Mouse (Mus musculus): ENCODE data around the gene Kmt2d.
"Not testable (repeated sequence)": the region's sequence is repeated elsewhere in the genome, so short reads cannot be mapped to it uniquely, and the experiment has no call there.

Gene Kmt2d

DNA sequence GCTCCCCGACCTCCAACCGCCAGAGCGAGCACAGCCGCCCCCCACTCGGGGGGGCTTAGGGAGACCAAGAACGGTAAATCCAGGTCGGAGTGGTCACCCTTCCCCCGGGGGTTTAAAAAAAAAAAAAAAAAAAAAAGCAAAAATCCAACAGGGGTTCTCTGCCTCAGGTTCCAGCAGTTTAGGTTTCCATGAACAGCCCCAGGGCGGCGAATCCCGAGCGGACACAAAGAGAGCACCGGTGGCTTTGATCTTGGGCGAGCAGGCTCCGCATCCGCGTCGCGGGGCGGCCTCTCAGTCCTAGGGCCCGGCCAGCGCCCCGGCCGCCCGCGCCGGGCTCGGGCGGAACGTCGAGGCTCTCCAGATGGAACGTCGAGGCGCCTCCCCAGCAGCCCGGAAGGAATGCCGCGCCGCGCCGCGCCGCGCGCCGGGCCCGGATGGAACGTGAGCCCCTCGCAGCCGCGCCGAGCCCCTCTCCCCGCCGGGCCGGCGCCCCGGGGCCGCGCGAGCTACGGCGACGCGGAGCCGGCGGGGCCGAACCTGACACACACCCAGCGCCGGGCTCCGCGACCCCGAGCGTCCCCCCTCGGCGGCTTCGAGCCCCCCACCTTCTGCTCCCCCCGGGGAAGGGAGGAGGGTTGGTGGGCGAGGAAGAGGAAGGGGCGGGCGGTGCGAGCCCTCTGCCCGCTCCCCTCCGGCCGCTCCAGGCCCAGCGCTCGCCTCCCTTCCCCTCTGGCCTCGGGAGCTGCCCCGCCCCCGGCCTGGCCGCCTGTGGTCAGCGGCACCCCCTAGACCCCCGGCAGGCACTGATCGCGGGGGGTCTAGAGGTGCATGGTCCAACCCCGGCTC lies at the start of gene Kmt2d:
Kmt2d (minus strand) TSS at position 135 of the 846 bp plus-strand sequence.
- DNase-seq, result no peak

DNA sequence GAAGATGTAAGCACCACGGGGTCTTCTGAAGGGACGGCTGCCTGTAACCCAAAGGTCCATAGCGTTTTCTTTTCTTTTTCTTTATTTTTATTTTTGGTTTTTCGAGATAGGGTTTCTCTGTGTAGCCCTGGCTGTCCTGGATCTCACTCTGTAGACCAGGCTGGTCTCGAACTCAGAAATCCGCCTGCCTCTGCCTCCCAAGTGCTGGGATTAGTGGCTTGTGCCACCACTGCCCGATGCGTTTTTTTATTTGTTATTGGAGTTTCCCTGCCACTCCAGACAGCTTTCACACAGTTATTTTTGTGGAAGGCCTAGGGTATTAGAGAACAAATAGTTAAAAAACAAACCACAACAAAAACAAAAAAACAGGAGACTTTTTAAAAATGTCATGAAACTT lies 47.5 kb upstream of the Kmt2d start:
- DNase-seq, result not testable (repeated sequence)

DNA sequence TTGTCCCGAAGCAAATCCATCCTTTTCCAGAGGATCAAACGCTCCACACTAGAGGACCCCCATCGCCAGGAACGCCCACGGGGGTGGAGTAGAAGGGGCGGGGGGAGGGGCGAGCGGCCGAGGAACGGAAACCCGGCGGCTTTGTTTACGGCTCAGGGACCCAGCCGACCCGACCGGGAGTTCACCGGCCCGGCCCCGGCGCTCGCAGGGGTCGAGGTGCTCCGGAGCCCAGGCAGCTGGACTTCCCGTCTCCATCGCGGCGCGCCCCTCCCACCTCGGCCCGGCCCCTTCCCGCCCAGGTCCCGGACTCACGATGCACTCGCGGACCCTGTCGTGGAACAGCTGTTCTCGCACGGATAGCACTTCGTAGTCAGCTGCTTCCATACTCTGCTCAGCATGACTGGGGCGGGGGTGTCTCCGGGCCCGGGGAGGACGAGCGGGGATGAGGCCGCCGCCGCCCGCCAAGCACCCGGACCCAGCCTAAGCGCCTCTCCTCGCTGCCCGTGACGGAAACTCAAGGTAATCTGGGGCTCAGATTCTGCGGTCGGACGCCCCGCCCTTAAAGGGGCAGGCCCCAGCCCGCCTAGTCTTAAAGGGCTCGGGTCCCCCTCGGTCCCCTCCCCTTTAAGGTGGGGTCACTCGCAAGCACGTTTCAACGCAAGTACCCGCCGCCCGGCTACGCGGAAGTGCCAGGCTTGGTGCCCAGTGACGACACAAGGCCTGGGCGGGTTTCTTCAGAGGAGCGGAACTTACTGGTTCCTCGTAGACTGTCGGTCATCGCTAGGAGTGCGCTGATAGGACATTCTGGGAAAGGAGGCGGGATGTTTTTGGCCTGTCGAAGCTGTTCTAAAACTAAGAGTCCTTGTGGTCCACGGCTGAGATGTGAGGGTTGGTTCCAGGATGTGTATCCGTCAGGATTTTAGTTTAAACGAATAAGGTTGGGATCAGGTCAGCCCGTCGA lies 46.8 kb upstream of the Kmt2d start, which contains the start of gene Lmbr1l:
Lmbr1l (minus strand) TSS at position 694 of the 961 bp plus-strand sequence.
- DNase-seq, result peak; percentile 100

DNA sequence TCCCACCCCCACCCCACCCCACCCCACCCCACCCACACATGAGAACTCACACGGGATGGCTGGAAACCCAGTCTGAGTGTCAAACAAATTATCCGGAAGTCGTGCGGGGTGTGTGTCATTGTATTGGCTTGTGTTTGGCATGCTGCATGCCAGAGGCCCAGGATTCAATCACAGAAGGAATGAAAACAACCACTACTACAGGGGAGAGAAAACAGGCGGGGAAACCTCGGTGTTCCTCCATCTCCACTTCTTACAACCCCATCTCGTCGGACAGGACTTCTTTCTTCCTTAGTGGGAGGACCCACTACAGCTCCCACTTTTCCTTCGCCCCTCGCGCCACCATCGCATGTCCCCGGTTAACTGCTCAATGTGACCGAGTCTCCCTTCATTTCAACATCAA lies 46.1 kb upstream of the Kmt2d start:
- peak; percentile 34 for DNase-seq

DNA sequence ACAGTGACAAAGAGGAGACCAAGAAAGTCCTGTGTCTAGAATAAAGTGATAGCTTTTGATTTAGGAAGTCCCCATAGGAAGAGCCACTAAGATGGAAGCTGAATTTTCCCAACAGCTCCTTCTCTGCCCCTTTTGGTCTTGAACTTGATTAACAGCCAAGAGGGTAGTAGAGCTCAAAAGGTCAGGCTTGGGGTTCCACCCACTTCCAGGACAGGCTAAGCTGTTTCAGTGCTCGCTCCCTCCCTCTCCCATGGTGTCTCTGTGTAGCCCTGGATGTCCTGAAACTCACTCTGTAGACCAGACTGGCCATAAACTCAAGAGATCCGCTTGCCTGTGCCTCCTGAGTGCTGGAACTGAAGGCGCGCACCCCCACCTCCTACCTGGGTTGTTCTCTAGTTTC lies 45.0 kb upstream of the Kmt2d start:
- DNase-seq, result peak; percentile 44

DNA sequence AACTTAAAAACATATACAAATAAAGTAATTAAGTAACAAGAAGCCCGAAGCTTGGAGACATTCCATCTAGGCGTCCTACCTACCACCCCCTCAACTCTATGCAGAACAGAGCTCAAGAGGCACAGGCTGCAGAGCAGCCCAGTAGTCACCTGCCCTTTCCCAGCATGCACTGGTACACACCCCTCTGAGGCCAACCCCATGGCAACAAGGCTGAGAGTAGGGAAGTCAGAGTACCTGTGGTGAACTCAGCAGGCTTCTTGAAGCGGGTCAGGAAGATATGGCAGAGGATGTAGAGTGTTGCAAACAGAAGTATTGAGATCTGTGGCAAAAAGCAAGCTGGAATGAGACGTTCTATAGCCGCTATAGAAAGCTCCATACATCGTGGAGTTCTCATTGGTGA lies 43.9 kb upstream of the Kmt2d start:
- DNase-seq, result no peak

DNA sequence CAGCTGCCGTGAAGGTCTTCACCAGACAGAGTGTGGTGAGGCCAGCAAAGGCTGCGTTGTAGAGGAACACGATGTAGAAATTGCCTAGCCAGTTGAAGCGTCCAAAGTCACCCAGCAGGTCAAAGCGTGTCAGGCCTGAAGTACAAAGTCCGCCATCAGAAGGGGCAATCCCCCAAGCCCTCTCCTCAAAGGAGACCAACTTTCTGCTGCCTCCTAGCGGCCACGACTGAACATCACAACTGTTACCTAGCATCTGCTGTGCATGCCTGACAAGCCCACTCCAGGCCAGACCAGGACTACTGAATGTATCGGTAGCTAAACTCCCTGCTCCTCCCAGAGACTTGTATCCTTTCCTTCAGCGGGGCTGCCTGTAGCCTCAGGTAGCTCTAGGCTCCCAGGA lies 33.7 kb upstream of the Kmt2d start:
- no peak for DNase-seq

DNA sequence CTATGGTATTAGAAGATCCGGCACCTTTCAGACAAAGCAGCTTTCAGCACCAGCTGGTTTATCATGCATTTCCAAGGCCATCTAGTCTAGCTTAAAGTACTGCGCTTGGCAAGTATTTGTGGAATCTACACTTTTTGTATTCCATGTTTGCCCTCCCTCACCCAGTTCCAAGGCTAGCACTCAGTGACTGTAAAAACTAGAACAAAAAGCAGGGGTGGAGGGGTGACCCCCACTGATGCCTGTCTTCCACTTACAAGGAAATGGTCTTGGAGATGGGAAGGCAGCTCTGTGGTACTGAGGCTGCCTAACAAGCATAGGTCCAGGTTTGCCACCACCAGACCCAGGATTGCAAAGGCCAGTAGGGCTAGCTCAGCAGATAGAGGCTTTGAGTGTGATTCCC lies 31.6 kb upstream of the Kmt2d start:
- no peak for DNase-seq

DNA sequence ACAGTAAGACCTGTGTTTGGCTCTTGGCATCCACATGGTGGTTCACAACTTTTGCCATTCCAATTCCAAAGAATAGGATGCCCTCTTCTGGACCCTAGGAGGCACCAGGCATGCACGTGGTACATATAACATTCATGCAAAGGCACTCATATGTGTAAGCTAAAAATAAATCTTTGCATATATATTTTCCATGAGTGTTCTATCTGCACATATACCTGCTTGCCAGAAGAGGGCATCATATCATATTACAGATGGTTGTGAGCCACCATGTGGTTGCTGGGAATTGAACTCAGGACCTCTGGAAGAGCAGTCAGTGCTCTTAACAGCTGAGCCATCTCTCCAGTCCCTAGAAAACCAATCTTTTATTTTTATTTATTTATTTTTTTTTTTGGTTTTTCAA lies 30.5 kb upstream of the Kmt2d start:
- no peak for DNase-seq

DNA sequence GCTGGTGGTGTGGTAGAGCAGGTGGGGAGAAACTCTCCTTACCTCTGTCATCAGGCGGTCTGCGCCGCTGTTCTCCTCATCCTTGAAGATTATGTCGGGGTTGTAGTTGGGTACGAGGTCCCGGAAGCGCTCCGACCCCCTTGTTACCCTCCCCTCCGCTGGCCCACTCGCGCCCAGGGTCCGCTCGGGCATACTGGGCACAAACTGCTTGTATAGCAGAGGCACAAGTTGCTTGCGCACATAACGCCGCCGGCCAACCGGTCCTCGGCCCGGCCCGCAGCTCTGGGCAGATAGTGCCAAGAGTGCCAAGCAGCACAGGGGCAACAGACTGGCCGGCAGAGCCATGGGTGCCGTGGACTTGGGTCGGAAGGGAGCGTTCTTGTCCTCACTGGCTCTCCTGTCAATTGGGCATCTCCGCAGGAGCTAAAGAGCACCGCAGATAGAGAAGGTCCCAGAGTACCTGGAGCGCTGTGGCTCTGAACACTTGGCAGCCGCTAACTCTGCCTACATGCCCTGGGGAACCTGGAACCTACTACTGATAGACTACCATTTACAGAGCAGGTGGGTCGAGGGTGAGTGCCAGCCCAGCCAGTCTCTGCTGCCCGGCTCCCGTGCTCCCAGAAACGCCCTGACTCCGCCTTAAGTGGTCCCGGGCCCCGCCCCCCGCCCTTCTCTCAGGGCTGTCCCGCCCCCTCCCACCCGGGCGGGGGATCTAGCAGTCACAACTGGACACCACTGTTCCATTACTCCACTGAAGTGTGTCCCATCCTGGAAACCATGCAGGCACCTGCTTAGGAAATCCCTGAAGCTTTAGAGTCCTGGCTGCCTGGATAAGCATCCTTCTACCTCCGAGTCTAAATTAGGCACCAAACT lies 27.2 kb upstream of the Kmt2d start, which contains the start of gene Dhh:
Dhh (minus strand) TSS at position 613 of the 873 bp plus-strand sequence.
- DNase-seq, result no peak

DNA sequence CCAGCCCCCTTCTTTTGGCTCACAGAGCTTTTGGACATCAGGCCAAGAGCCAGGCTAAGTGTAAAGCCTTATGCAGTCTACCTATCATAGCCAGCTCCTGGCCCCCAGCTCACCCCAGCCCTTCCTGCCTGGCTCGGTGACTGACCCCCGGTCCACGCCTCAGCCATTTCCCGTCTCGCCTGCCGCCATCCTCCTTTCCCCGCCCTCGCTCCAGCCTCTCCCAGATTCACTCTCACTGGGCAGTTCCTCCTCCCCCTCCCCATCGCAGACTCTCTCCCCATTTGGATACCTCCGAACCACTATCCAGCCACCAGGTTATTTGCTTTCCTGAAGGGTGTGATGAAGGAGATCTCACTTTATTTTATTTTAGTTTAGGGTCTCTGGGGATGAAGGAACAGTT lies 26.5 kb upstream of the Kmt2d start:
- no peak for DNase-seq

DNA sequence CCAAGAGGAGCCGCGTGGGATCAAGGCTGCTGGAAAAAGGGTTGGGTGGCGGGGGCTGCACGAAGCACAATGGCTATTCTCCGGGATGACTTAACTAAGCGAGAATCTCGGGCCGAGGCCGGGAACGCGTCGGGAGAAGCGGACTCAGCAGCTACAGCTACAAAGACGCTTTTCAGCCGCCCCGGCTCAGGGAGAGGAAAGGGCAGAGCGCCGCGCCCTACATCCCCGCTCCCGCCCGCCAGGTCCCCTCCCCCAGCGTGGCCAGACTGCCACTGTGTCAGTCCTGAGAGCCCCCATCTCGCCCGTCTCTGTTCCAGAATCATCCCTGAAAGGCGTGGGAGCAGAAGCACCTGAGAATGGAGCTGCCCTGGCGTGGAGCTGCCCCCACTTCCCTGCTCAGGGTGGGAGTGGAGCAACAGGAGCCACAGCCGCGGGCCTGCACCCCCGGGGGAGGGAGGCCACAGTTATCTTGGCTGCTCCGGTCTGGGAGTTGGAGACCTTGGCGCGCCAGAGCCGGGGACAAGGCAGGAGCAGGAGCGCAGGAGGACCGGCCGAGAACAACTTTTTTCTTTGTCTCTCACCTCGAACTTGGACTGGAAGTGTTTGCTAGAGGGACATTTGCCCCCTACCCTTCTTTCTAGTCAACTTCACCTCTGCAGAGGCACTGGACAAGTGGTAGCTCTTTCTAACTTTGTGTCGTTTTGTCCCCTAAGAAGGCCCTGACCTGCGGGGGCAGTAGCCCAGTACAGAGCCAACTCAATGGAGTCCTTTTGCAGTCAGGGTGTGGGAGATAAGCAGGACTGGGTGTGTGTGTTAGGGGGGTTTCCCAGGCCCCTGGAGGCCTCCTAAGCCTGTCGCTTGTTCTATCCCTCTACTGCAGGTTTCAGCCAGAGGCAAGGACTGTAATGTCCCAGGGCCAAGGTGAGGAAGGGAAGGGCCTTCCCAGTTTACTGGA lies 24.9 kb upstream of the Kmt2d start:
- no peak for DNase-seq

DNA sequence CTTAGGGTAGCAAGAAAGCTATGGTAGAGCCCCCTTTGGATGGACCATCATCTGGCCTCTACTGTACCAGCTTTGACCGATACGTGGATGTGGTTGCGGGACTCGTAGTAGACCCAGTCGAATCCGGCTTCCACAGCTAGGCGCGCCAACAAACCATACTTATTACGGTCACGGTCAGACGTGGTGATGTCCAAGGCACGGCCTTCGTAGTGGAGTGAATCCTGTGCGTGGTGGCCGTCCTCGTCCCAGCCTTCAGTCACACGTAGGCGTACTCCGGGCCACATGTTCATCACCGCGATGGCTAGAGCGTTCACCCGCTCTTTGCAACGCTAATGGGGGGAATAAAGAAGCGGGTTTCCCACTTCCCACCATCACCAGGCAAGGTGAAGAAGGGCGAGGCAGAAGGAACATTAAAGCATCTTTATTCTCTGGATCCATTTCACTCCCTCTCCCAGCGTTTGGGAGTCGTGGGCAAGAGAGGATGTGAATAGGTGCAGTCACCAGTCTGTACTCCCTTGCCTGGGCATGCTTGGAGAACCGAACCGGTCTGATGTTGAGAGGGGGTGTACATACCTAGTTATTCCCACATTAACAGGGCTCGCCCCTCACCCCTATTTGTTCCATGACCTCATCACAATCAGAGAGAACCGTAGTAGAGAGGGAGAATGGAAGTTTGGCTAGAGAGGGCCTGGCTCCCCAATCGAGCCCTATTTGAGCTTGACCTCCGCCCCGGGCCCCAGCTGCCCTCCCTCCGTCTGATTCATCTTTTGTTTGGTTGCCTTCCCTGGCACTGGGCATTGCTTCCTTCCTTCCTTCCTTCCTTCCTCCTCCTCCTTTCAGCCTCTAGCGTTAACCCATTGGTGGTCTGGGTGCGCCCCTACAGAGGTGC lies 24.0 kb upstream of the Kmt2d start:
- DNase-seq, result no peak

DNA sequence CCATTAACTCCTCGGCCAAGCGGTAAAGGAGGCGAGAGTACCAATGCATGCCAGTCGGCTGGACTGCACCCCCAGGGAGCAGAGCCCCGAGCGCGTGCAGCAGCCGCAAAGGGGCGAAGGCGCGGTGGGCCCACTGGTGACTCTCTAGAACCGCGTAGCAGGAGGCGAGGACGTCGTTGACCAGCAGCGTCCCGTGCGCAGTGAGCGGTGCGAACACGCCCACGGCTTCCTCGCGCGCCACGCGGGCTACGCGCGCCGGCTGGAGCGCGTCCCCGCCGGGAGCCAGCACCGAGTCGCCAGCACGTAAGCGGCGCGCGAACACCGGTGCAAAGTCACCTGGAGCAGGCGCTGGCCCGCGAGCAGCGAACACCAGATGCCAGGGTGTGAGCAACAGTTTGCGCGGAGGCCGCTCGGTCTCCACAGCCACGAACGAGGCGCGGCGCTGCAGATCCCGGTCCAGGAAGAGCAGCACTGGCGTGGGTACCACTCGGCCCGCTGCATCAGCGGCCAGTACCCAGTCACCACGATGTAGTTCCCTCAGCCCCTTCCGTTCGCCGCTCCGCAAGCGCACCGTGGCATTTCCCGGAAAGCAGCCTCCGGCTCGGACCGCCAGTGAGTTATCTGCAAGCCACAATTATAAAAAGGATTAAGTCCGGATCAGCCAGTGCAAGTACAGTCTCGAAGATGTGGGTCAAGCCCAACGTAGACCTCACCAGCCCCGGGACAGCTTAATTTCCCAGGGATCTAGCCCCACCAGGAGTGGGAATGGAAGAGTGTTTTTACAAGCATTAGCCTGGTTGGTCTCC lies 23.1 kb upstream of the Kmt2d start, which contains the start of gene Rhebl1:
Rhebl1 (minus strand) TSS at position 601 of the 806 bp plus-strand sequence.
- DNase-seq, result no peak

DNA sequence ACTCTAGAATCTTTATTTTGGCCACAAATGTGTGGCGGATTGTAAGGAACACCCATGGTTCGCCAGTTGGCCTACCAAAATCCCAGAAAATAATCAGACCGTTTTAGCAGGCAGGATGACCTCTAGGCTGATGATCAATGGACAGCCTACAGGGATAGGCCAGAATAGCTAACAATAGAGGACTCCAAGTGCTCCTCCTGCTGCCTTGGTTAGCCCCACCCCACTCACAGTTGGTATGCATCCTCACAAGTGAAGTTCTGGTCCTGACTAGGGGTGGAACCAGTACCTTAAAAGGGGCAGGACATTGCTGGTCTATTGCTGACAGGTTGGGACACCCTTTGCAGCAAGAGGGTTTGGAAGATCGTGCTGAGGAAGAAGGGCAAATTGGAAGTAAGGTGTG lies 22.0 kb upstream of the Kmt2d start:
- DNase-seq, result no peak

DNA sequence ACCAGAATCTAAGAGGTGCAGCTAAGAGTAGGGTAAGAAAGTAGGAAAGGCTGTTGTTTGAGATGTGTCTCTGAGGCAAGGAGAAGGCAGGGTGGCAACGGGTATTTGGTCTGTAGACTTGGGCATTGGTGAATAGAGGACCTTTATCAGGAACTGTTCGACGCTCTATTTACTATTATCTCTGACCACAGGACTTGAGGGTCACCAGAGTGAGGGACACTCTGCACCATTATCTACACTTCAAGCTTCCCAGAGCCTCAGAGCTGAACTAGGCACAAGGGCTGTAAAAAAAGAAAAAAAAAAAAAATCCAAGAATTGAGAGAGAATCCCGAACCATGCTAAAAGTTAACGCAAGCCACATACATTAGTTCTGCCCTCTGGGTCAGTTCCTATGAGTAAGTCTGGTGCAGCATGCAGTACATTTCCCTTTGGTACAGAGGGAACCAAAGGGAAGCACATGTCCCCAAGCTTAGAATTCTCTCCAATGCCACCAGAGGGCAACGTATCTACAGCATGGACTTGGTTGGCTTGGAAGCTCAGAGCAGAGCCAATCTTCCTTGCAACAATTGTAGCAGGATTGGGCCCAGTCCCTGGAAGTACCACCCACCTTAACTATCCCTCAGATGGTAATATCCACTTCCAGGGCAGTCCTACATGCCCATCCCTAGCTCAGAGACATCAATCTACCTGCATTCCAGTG lies 21.1 kb upstream of the Kmt2d start:
- peak; percentile 77 for DNase-seq

DNA sequence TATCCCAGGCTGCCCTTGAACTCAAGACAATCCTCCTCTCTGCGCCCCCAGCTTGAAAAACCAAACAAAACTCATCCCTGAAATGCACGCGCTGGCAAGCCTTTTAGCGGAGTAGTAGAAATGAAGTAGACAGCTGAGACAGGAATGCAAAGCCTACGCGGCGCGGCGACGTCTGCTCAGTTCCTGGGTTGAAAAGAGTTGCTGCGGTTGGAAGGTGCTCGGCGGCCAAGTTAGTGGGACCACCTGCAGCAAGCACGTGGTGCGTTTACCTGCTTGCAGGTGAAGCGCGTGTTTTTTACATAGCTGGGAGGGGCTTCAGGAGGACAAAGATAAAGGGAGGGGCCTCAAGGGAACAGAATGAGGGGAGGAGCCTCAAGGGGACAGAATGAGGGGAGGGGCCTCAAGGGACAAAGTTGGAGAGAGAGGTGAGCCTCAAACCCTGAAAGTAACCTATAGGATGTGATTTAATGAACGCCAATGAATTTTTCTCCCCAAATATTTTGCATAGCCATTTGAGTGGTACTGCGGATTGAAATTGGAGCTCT lies 20.3 kb upstream of the Kmt2d start:
- no peak for DNase-seq

DNA sequence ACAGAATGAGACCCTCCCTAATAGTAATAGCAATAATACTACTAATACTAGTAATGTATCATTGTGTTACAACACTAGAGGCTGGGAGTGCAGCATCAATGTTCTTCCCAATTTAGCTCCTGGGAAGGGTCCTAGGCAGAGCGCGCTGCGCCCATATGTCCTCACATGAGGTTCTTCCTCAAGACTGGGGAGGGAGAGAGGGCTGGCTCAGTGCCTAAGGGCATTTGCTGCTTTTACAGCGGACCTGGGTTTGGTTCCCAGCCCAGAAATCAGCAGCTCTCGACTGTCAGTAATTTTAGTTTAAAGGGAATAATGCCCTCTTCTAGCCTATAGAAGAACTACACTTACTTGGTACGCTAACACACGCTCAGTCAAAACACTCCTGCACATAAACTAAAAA lies 16.5 kb upstream of the Kmt2d start:
- DNase-seq, result no peak

All from kidney, adult 11 months (tissue).